ENCODE assay signal across 15 mouse cellular contexts in genomic region chr1:182381327-182381726, GRCm38 (mm10). TPM values are rescaled to one million over a fixed set of nuclear protein-coding genes. Genes with fewer than 3 reads are reported as not detected.
DNase-seq lines count a peak whose midpoint lies in the region; ATAC-seq and TF ChIP-seq lines count a peak whose summit lies in the region.
"Had no signal": no experiment of that assay in that cellular context is flagged by ENCODE, and none has a peak within 500 bp of the region (broad histone marks: within the 10 kb centered on the region; RNA-seq: fewer than 3 reads in every experiment).

No protein-coding gene starts in this region.

- no peaks in the 10 kb centered on the region for H3K9me3 ChIP-seq in lung, embryonic 14.5 days (ENCODE audit: low read depth, low read length)
- H3K9me3 ChIP-seq: heart, embryonic 13.5 days; hindbrain, embryonic 10.5 days; limb, embryonic 13.5 days; neural tube, embryonic 13.5 days had no signal

- no peak for ATAC-seq in CD4-positive, CD25-positive, alpha-beta regulatory T cell, adult 4 months
- ATAC-seq in lung, embryonic 14.5 days (ENCODE audit: insufficient read depth), result no peak
- ATAC-seq in Patski, result no peak

- POLR2A ChIA-PET in Patski (lab: Charles Lee), result interaction anchor here (1.1 kb wide), 1 partner anchor 20 kb away, joined by 3 read pairs; no protein-coding TSS in a partner anchor

- H3K4me1 ChIP-seq in lung, embryonic 14.5 days (ENCODE audit: insufficient read depth), result no peaks in the 10 kb centered on the region
- H3K4me1 ChIP-seq in small intestine, adult 2 months (ENCODE audit: control insufficient read depth, insufficient read depth, insufficient read length, low read length), result peaks cover 5% of the 10 kb centered on the region; the same call in 1 of the 2 replicates
- H3K4me1 ChIP-seq: heart, embryonic 13.5 days; limb, embryonic 13.5 days had no signal

- CTCF ChIA-PET in Patski (lab: Charles Lee), result no interaction called here

- H3K27ac ChIP-seq in lung, embryonic 14.5 days (ENCODE audit: low read depth), result no peak overlapping the region
- H3K27ac ChIP-seq in small intestine, adult 2 months (ENCODE audit: insufficient read depth, low read depth, low read length), result no peak overlapping the region
- H3K27ac ChIP-seq: heart, embryonic 13.5 days; hindbrain, embryonic 10.5 days; limb, embryonic 13.5 days; neural tube, embryonic 13.5 days had no signal

- no peak overlapping the region for H3K9ac ChIP-seq in lung, embryonic 14.5 days
- H3K9ac ChIP-seq: heart, embryonic 13.5 days; limb, embryonic 13.5 days; neural tube, embryonic 13.5 days had no signal

- no peak for TF ChIP-seq POLR2A in small intestine, adult 2 months (IDR thresholded peaks at IDR 0.05; ENCODE audit: low read depth, low read length)

- DNase-seq in CD4-positive, CD25-positive, alpha-beta regulatory T cell, adult 2 months (ENCODE audit: low read depth, low spot score), result peak; percentile 47
- no peak for DNase-seq in lung, embryonic 14.5 days
- DNase-seq in lung, postnatal 14 days, result no peak
- DNase-seq in Patski (ENCODE audit: low read depth, low spot score), result no peak
- no peak for DNase-seq in right cerebral cortex, adult 2 months (ENCODE audit: low spot score in 2 of 2)
- DNase-seq in adrenal gland, postnatal 10 days, result no peak
- DNase-seq: cerebellum, postnatal 25 days; gastrocnemius, postnatal 36 days; kidney, adult 18-20 months had no signal

- in situ Hi-C loops in Patski (cut with MboI; ENCODE audit: low pct_unique_long_range_greater_than_20kb), result no loop called here

- no peak overlapping the region for H3K4me3 ChIP-seq in lung, embryonic 14.5 days (ENCODE audit: low read depth, low read length)
- no peak overlapping the region for H3K4me3 ChIP-seq in small intestine, adult 2 months (ENCODE audit: low read depth, low read length)
- H3K4me3 ChIP-seq: heart, embryonic 13.5 days; hindbrain, embryonic 10.5 days; limb, embryonic 13.5 days; neural tube, embryonic 13.5 days had no signal

- no peaks in the 10 kb centered on the region for H3K27me3 ChIP-seq in lung, embryonic 14.5 days (ENCODE audit: insufficient read depth, low read length)
- H3K27me3 ChIP-seq in Patski, result no peaks in the 10 kb centered on the region
- no peaks in the 10 kb centered on the region for H3K27me3 ChIP-seq in small intestine, adult 2 months (ENCODE audit: control insufficient read depth, insufficient read depth, low read length)
- H3K27me3 ChIP-seq: heart, embryonic 13.5 days; limb, embryonic 13.5 days; neural tube, embryonic 13.5 days had no signal

- 0 out of 2 replicates have a peak, but pooled peaks have one; percentile 23 for TF ChIP-seq CTCF in lung, embryonic 14.5 days (IDR thresholded peaks at IDR 0.05; ENCODE audit: low read depth)
- peak; percentile 35 for TF ChIP-seq CTCF in Patski (IDR thresholded peaks at IDR 0.05)
- TF ChIP-seq CTCF in small intestine, adult 2 months (IDR thresholded peaks at IDR 0.05; ENCODE audit: extremely low read depth, insufficient read length, insufficient replicate concordance, low read depth, low read length), result peak; percentile 30; the same call in 1 of the 2 replicates

- H3K4me2 ChIP-seq in lung, embryonic 14.5 days, result no peak overlapping the region
- H3K4me2 ChIP-seq: heart, embryonic 13.5 days; limb, embryonic 13.5 days; neural tube, embryonic 13.5 days had no signal

- no peaks in the 10 kb centered on the region for H3K36me3 ChIP-seq in lung, embryonic 14.5 days (ENCODE audit: insufficient read depth)
- H3K36me3 ChIP-seq in small intestine, adult 2 months (ENCODE audit: control insufficient read depth, insufficient read depth, low read length), result no peaks in the 10 kb centered on the region
- H3K36me3 ChIP-seq: heart, embryonic 13.5 days; hindbrain, embryonic 10.5 days; limb, embryonic 13.5 days; neural tube, embryonic 13.5 days had no signal

- 74% methylated on average over 3 of the region's 3 CpGs for WGBS in lung, embryonic 14.5 days
- 81% methylated on average over 3 of the region's 3 CpGs for WGBS in small intestine, adult 2 months

RNA-seq across cellular contexts. Expression of gene Trp53bp2, which starts 27.6 kb away (rescaled TPM):
- polyA plus RNA-seq in CD4-positive, CD25-positive, alpha-beta regulatory T cell, adult 4 months (2017; shearing (Covaris generic)), result 1 to 10 TPM; 8.5 to 8.9 TPM
- polyA plus RNA-seq in lung, embryonic 14.5 days (2014; fragmentation: Nextera tagmentation; extraction: Ambion mirVana), result 29.0 and 29.1 TPM in 2 replicates
- polyA plus RNA-seq in Patski (2021), result 35.4 TPM
- polyA plus RNA-seq in small intestine, adult 2 months (2012; rRNA removed), result 12.4 and 22.4 TPM in 2 replicates
- 10 to 100 TPM; 21.2 to 21.9 TPM for total RNA-seq in adrenal gland, postnatal 10 days (2021)

RNA-seq across cellular contexts. Expression of gene Fbxo28, which starts 39.9 kb away (rescaled TPM):
- 1 to 10 TPM; 4.1 to 8.2 TPM for polyA plus RNA-seq in CD4-positive, CD25-positive, alpha-beta regulatory T cell, adult 4 months (2017; shearing (Covaris generic))
- polyA plus RNA-seq in lung, embryonic 14.5 days (2014; fragmentation: Nextera tagmentation; extraction: Ambion mirVana), result 23.1 and 27.2 TPM in 2 replicates
- polyA plus RNA-seq in Patski (2021), result 34.7 TPM
- 6.4 and 8.0 TPM in 2 replicates for polyA plus RNA-seq in small intestine, adult 2 months (2012; rRNA removed)
- 10 to 100 TPM; 28.9 to 33.9 TPM for total RNA-seq in adrenal gland, postnatal 10 days (2021)
